Mouse (Mus musculus): ENCODE results near the gene N4bp2l2.

The N4bp2l2 gene

GRCm38 (mm10) chr5:150560851-150561250 is 105.1 kb downstream of the N4bp2l2 start:
- no peak for DNase-seq

GRCm38 (mm10) chr5:150559519-150560103 is 106.4 kb downstream of the N4bp2l2 start:
- DNase-seq: no peak
